Mouse (Mus musculus) heart, embryonic 12.5 days (tissue): Measurements from ENCODE around the gene Scd2. TPM values are rescaled to one million over a fixed set of nuclear protein-coding genes. Genes with fewer than 3 reads are reported as not detected.
"Not testable (repeated sequence)": the region's sequence is repeated elsewhere in the genome, so short reads cannot be mapped to it uniquely, and the experiment has no call there.

Experiments used
- ATAC-seq: fragments of 200-750 bp; cut with Nextera tagmentation; 2 replicates; pipeline ENCODE4 v1.8.0; 2017; ENCODE audit warnings: moderate TSS enrichment, moderate library complexity; ENCODE audit not compliant: insufficient number of reproducible peaks, low FRiP score
- H3K27ac ChIP-seq: fragments of 300-500 bp; sonication (generic); 2 replicates; pipeline ENCODE4 v1.5.1; 2016; ENCODE audit warnings: mild to moderate bottlenecking, moderate library complexity; ENCODE audit not compliant: poor library complexity, severe bottlenecking
- H3K27me3 ChIP-seq: fragments of 300-500 bp; sonication (generic); replicated peaks from 2 replicates; pipeline ENCODE4 v1.6.1; 2016; ENCODE audit warnings: mild to moderate bottlenecking, moderate library complexity
- H3K36me3 ChIP-seq: fragments of 300-500 bp; sonication (generic); 2 replicates; pipeline ENCODE4 v1.6.1; 2016; ENCODE audit warnings: mild to moderate bottlenecking, moderate library complexity
- H3K4me1 ChIP-seq: fragments of 300-500 bp; sonication (generic); replicated peaks from 2 replicates; pipeline ENCODE4 v1.6.1; 2016; ENCODE audit warnings: mild to moderate bottlenecking
- H3K4me2 ChIP-seq: fragments of 300-500 bp; sonication (generic); 2 replicates; pipeline ENCODE4 v1.6.1; 2016; ENCODE audit warnings: mild to moderate bottlenecking, moderate library complexity
- H3K4me3 ChIP-seq: fragments of 300-500 bp; sonication (generic); 2 replicates; pipeline ENCODE4 v1.5.1; 2016; ENCODE audit warnings: mild to moderate bottlenecking
- H3K9ac ChIP-seq: fragments of 300-500 bp; sonication (generic); 2 replicates; pipeline ENCODE4 v1.6.1; 2016; ENCODE audit warnings: mild to moderate bottlenecking, moderate library complexity
- H3K9me3 ChIP-seq: fragments of 300-500 bp; sonication (generic); replicated peaks from 2 replicates; pipeline ENCODE4 v1.6.1; 2016; ENCODE audit warnings: mild to moderate bottlenecking, moderate library complexity
- WGBS: fragments of 180-500 bp; shearing (Covaris S2); methylation state at CpG from one replicate; pipeline ENCODE4 v1.1.7; 2016; 5-methylcytosine and 5-hydroxymethylcytosine counted together
- polyA plus RNA-seq: library from polyadenylated mRNA; unstranded; fragments of >200 nt; fragmentation: Nextera tagmentation; extraction: Ambion mirVana; gene quantifications from 2 replicates; pipeline ENCODE4 v1.2.1, GENCODE M21; 2016

The Scd2 gene
- 216 and 231 TPM in 2 replicates for polyA plus RNA-seq

GRCm38 (mm10) chr19:44292941-44293768 lies at the start of gene Scd2:
Scd2 (plus strand) TSS chr19:44293674.
- Histone ChIP-seq H3K4me1 (peaks cover 57% of the 10 kb centered on the region), H3K9me3 (no peaks in the 10 kb centered on the region), H3K4me3 (peak within 1 kb of the TSS; percentile 92), H3K36me3 (peaks cover 33% of the 10 kb centered on the region), H3K9ac (peak within 1 kb of the TSS; percentile 95), H3K27me3 (no peaks in the 10 kb centered on the region), H3K27ac (peak within 1 kb of the TSS; percentile 98), H3K4me2 (peak within 1 kb of the TSS; percentile 91)
- WGBS, result 4% methylated on average over 21 of the region's 21 CpGs
- ATAC-seq, result peak; percentile 1

GRCm38 (mm10) chr19:44245761-44246171 lies 47.7 kb upstream of the Scd2 start:
- Histone ChIP-seq H3K4me1 (peaks cover 24% of the 10 kb centered on the region), H3K9me3 (no peaks in the 10 kb centered on the region), H3K36me3 (no peaks in the 10 kb centered on the region), H3K27ac (no peak overlapping the region), H3K4me2 (peak overlapping the region; percentile 82), H3K9ac (no peak overlapping the region), H3K27me3 (peaks cover 4% of the 10 kb centered on the region; the same call in 1 of the 2 replicates), H3K4me3 (no peak overlapping the region)
- WGBS, result 10% methylated on average over 5 of the region's 5 CpGs
- no peak for ATAC-seq

- H3K9me3 ChIP-seq, result no peaks in the 10 kb centered on the region
- peaks cover 4% of the 10 kb centered on the region; the same call in 1 of the 2 replicates for H3K27me3 ChIP-seq
- no peak overlapping the region for H3K27ac ChIP-seq
- peak overlapping the region; percentile 82 for H3K4me2 ChIP-seq
- 24% methylated on average over 11 of the region's 11 CpGs for WGBS
- H3K9ac ChIP-seq, result no peak overlapping the region
- no peaks in the 10 kb centered on the region for H3K36me3 ChIP-seq
- no peak overlapping the region for H3K4me3 ChIP-seq
- no peak for ATAC-seq
- peaks cover 24% of the 10 kb centered on the region for H3K4me1 ChIP-seq
Observed at GRCm38 (mm10) chr19:44246341-44246911, 47.0 kb upstream of the Scd2 start.

GRCm38 (mm10) chr19:44247281-44248080 lies 46.0 kb upstream of the Scd2 start:
- WGBS, result 1% methylated on average over 25 of the region's 25 CpGs
- H3K27ac ChIP-seq, result peak overlapping the region; percentile 75
- H3K4me3 ChIP-seq, result peak overlapping the region; percentile 50
- H3K36me3 ChIP-seq, result no peaks in the 10 kb centered on the region
- H3K9me3 ChIP-seq, result no peaks in the 10 kb centered on the region
- H3K27me3 ChIP-seq, result peaks cover 4% of the 10 kb centered on the region; the same call in 1 of the 2 replicates
- peaks cover 24% of the 10 kb centered on the region for H3K4me1 ChIP-seq
- H3K4me2 ChIP-seq, result peak overlapping the region; percentile 82
- peak overlapping the region; percentile 61 for H3K9ac ChIP-seq
- ATAC-seq, result peak; percentile 33

DNA sequence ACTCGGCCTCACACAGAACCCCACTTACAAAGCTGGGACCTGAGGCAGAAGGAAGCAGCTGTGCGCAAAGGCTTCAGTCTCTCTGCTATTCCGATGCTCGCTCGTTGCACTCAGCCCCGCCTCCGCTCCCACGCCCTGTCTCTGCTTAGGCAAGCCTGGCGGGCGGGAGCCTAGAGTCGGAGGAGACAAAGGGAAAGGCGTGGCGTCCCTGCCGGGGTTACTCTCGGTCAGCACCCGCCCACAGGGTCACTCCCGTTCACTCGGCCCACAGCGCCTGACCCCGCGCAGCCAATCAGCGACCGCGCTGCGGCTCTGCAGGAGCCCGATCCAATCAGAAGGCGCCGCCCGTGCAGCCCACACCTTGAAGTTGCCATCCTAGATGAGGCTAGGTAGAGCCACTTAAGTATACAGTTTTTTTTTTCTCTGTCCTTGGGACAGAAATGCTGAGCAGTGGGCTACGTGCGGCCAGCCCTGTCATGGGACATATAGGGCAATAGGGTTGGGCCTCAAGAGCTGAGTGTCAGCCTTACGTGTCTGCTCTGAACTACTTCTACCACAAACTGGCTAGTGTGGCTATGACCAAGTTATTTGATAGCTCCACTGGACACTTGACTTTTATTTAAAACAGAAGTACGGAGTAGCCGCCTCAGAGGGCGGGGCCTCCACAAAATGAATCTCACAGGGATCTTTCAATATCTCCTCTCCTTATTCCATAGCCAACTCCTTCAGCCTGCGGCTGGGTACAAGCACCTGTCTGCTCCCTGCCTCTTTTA lies 45.2 kb upstream of the Scd2 start:
- Histone ChIP-seq H3K4me3 (peak overlapping the region; percentile 50), H3K9me3 (no peaks in the 10 kb centered on the region), H3K36me3 (no peaks in the 10 kb centered on the region), H3K4me2 (peak overlapping the region; percentile 82), H3K9ac (peak overlapping the region; percentile 61), H3K27ac (peak overlapping the region; percentile 75), H3K27me3 (peaks cover 4% of the 10 kb centered on the region; the same call in 1 of the 2 replicates), H3K4me1 (peaks cover 24% of the 10 kb centered on the region)
- ATAC-seq, result peak; percentile 99
- WGBS, result 4% methylated on average over 36 of the region's 36 CpGs

- Histone ChIP-seq H3K27me3 (0 out of 2 replicates have a peak, but pooled peaks cover 3% of the 10 kb centered on the region), H3K9ac (no peak overlapping the region), H3K27ac (peak overlapping the region; percentile 58), H3K36me3 (no peaks in the 10 kb centered on the region), H3K4me3 (no peak overlapping the region), H3K4me2 (peak overlapping the region; percentile 82; the same call in 1 of the 2 replicates), H3K9me3 (no peaks in the 10 kb centered on the region), H3K4me1 (peaks cover 24% of the 10 kb centered on the region)
- no peak for ATAC-seq
- WGBS, result 75% methylated on average over 11 of the region's 11 CpGs
Observed at GRCm38 (mm10) chr19:44248854-44249351, 44.6 kb upstream of the Scd2 start.

GRCm38 (mm10) chr19:44251138-44251537 lies 42.3 kb upstream of the Scd2 start:
- not testable (repeated sequence) for ATAC-seq, H3K9me3 ChIP-seq, H3K27me3 ChIP-seq, H3K9ac ChIP-seq, H3K4me2 ChIP-seq, H3K4me3 ChIP-seq, H3K36me3 ChIP-seq, H3K27ac ChIP-seq
- WGBS, result 86% methylated on average over 6 of the region's 6 CpGs
- H3K4me1 ChIP-seq, result peaks cover 21% of the 10 kb centered on the region

GRCm38 (mm10) chr19:44251936-44252558 lies 41.4 kb upstream of the Scd2 start:
- no peak for ATAC-seq
- no peak overlapping the region for H3K4me2 ChIP-seq
- no peak overlapping the region for H3K9ac ChIP-seq
- no peaks in the 10 kb centered on the region for H3K27me3 ChIP-seq
- no peak overlapping the region for H3K27ac ChIP-seq
- H3K4me1 ChIP-seq, result peaks cover 13% of the 10 kb centered on the region
- no peak overlapping the region for H3K4me3 ChIP-seq
- WGBS, result 67% methylated on average over 12 of the region's 12 CpGs
- H3K36me3 ChIP-seq, result no peaks in the 10 kb centered on the region
- H3K9me3 ChIP-seq, result no peaks in the 10 kb centered on the region

DNA sequence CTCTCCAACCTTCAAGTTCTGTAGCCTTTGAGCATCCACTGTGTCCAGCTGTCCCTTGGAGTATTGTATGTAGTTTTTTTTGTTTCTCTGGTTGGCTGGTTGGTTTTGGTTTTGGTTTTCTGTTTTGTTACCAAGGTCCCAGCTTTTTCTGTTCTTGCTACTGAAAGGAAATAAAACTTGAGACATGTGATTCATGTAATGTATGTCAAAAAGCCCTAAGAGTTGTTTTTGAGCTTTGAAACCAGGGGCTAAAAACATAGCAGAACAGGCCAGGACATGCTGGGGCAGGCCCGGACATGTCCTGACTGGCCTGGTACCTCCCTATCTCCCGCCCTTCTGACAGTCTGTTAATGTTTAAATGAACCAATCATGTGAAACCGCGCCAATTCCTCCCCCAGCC lies 39.4 kb upstream of the Scd2 start:
- 92% methylated on average over 4 of the region's 4 CpGs for WGBS
- H3K9ac ChIP-seq, H3K9me3 ChIP-seq, H3K4me3 ChIP-seq, H3K27me3 ChIP-seq, H3K27ac ChIP-seq, H3K4me2 ChIP-seq, H3K36me3 ChIP-seq, ATAC-seq, H3K4me1 ChIP-seq: not testable (repeated sequence)

DNA sequence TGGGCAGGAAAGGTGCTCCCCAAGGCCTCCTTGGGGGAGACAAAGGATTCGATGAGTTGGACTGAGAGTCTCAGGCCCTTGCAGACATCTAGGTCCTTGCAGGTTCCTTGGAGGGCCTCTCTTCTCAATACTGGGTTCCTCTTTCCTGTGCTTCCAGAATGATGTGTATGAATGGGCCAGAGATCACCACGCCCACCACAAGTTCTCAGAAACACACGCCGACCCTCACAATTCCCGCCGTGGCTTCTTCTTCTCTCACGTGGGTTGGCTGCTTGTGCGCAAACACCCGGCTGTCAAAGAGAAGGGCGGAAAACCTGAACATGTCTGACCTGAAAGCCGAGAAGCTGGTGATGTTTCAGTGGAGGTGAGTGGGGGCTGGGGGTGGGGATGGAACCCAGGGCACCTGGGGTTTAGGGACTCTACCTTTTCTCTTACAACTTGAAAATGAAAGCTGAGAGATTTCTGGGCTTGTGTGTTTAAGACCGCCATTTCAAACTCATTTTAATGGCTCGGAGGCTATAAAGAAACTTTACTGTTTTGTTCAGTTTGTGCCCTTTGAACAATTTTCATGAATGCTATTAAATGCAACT lies 36.0 kb upstream of the Scd2 start:
- Histone ChIP-seq H3K4me1 (no peaks in the 10 kb centered on the region), H3K4me2 (no peak overlapping the region), H3K27ac (no peak overlapping the region), H3K36me3 (no peaks in the 10 kb centered on the region), H3K9ac (no peak overlapping the region), H3K4me3 (no peak overlapping the region), H3K27me3 (no peaks in the 10 kb centered on the region), H3K9me3 (no peaks in the 10 kb centered on the region)
- ATAC-seq, result no peak
- WGBS, result 80% methylated on average over 13 of the region's 13 CpGs
